Mouse (Mus musculus): ENCODE results near the gene Tekt5. TPM values are rescaled to one million over a fixed set of nuclear protein-coding genes. Genes with fewer than 3 reads are reported as not detected.

Gene Tekt5
- polyA plus RNA-seq, 1 experiment from 2014 or later, result 0.11 TPM

DNA sequence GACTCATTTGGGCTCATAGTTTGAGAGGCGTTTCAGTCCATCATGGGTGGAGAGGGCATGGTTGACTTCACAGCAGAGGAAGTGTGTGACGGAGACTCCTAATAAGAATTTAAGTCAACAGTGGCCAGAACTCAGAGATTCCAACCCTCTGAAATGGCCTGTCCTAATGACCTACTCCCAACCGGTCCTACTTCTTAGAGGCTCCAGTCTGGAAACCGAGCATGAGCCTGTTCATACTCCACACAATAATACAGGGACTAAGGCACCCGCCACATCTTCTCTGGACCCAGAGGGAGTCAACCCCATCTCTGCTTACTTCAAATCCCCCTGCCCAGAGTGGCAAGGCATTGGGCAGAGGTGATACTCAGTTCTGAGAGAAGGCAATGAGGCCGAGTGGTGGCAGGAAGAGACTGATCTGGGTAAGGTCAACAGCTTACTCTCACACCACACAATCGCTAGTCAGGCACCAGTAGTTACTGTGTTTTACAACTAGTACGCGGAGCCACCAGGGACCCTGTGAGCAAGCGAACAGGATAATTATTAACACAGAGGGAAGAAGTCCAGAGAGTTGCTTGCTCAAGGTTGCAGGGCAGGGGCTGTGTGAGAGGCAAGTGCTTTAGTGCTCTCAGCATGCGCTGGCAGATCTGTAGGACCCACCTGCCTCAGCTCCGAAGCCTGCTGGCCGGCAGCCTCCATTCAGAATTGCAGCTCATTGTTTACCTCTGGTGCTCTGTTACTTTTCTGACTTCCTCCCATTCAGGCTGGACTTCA, 67.5 kb downstream of the Tekt5 start:
- ATAC-seq (replicated peaks; ENCODE audit: insufficient number of reproducible peaks, low FRiP score, low TSS enrichment, low read depth) (no peak), DNase-seq (ENCODE audit: low spot score) (no peak)
- Histone ChIP-seq H3K36me3 (replicated peaks; ENCODE audit: control insufficient read depth, insufficient read depth, low read depth, low read length) (no peaks in the 10 kb centered on the region), H3K9me3 (replicated peaks; ENCODE audit: control insufficient read depth, low read length) (no peaks in the 10 kb centered on the region), H3K4me1 (ENCODE audit: control insufficient read depth, insufficient read depth, low read length) (no peaks in the 10 kb centered on the region), H3K27ac (replicated peaks; ENCODE audit: low read depth, low read length) (no peak overlapping the region), H3K4me2 (ENCODE audit: low read depth, low read length) (no peak overlapping the region), H3K4me3 (ENCODE audit: low read depth, low read length) (no peak overlapping the region), H3K9ac (replicated peaks; ENCODE audit: low read length) (no peak overlapping the region), H3K27me3 (ENCODE audit: control insufficient read depth, insufficient read depth, low read length) (no peaks in the 10 kb centered on the region)
- WGBS, result 61% methylated on average over 13 of the region's 13 CpGs

DNA sequence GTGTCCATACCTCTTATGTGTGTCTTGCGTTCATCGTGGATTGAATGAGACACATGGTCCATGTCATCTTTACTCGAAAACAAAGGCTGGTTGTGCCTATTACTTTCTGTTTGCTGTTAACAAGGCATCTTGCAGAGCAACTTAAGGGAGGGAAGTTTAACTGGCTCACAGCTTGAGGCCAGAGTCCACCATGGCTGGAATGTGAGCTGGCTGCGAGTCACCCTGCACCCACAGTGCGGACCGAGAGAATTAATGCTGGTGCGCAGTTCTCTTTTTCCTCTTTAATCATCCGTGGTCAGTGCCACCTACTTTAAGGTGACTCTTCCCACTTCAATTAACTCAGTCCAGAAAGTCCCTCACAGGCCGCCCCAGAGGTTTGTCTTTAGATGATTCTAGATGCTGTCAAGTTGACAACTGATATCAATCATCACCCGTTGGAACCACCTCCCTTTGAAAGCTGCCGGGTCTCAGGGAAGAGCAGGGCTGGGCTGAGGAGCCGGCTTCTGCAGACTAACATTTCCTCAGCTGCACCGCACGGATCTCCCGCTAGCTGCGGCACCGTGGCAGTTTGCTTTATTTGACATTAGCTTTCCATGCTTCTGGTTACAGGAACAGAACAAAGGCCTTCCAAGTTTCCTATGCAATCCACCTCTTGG, 75.2 kb downstream of the Tekt5 start:
- H3K27me3 ChIP-seq (ENCODE audit: control insufficient read depth, insufficient read depth, low read length), result no peaks in the 10 kb centered on the region
- no peak overlapping the region for H3K4me3 ChIP-seq (ENCODE audit: low read depth, low read length)

DNA sequence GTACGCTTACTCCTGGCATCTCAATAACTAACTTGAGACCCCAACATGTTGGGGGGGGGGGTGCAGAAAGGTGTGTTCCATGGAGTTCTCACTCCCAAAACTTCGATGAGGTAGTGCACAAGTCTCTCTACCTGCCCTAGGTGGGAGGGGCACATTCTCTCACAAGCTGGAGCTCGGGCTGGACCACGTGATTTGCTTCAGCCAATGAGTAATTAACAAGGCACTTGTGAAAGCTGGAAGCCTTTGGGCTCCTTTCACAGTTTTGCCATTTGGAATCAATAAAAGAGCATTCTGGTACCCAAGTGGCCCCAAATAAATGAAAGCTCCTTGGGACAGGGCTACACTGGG, 78.1 kb downstream of the Tekt5 start:
- Histone ChIP-seq H3K4me2 (ENCODE audit: low read depth, low read length) (no peak overlapping the region), H3K27ac (replicated peaks; ENCODE audit: low read depth, low read length) (no peak overlapping the region), H3K9ac (replicated peaks; ENCODE audit: low read length) (no peak overlapping the region), H3K4me3 (ENCODE audit: low read depth, low read length) (no peak overlapping the region), H3K27me3 (ENCODE audit: control insufficient read depth, insufficient read depth, low read length) (no peaks in the 10 kb centered on the region), H3K36me3 (replicated peaks; ENCODE audit: control insufficient read depth, insufficient read depth, low read depth, low read length) (no peaks in the 10 kb centered on the region), H3K4me1 (ENCODE audit: control insufficient read depth, insufficient read depth, low read length) (no peaks in the 10 kb centered on the region), H3K9me3 (replicated peaks; ENCODE audit: control insufficient read depth, low read length) (no peaks in the 10 kb centered on the region)
- DNase-seq (ENCODE audit: low spot score), result no peak
- 61% methylated on average over 4 of the region's 4 CpGs for WGBS
- ATAC-seq (replicated peaks; ENCODE audit: insufficient number of reproducible peaks, low FRiP score, low TSS enrichment, low read depth), result no peak

More for the DNA sequence above, 75.2 kb downstream of the Tekt5 start:
- Histone ChIP-seq H3K4me2 (ENCODE audit: low read depth, low read length) (no peak overlapping the region), H3K4me1 (ENCODE audit: control insufficient read depth, insufficient read depth, low read length) (no peaks in the 10 kb centered on the region), H3K27ac (replicated peaks; ENCODE audit: low read depth, low read length) (no peak overlapping the region), H3K9ac (replicated peaks; ENCODE audit: low read length) (no peak overlapping the region), H3K9me3 (replicated peaks; ENCODE audit: control insufficient read depth, low read length) (no peaks in the 10 kb centered on the region), H3K36me3 (replicated peaks; ENCODE audit: control insufficient read depth, insufficient read depth, low read depth, low read length) (no peaks in the 10 kb centered on the region)
- no peak for ATAC-seq (replicated peaks; ENCODE audit: insufficient number of reproducible peaks, low FRiP score, low TSS enrichment, low read depth)
- no peak for DNase-seq (ENCODE audit: low spot score)
- WGBS, result 56% methylated on average over 17 of the region's 17 CpGs

DNA sequence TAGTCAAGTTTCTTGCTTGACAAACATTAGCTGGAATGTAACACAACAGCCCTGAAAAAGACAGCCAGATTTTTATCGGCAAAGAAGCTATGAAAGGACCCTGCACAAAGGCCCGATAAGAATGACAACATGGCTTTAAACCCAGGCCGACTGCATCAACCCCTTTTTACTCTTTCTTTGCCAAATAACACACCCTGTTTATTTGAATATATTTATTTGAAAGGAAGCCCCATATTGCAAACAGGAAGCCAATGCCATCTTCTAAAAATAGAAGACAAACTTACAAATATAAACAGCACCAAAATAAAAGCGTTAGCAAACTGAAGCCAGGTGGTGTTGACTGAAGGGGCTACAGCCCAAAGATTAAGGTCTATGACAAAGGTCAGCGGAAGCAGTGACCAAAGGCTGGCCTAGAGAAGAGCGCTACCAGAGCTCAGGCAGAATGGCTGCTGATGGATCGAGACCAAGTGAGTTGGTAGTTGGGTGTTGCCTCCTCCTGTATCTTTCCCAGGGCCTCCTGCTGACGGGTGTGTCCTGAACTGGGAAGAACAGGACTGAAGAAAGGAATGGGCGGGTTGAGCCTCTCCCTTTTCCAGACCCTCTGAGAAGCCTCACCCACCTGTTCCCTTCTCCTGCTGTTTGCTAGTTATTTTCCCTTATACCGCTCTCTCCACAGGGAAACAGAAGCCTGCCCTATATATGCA, 78.6 kb downstream of the Tekt5 start:
- no peak for DNase-seq (ENCODE audit: low spot score)
- H3K27ac ChIP-seq (replicated peaks; ENCODE audit: low read depth, low read length), result no peak overlapping the region

DNA sequence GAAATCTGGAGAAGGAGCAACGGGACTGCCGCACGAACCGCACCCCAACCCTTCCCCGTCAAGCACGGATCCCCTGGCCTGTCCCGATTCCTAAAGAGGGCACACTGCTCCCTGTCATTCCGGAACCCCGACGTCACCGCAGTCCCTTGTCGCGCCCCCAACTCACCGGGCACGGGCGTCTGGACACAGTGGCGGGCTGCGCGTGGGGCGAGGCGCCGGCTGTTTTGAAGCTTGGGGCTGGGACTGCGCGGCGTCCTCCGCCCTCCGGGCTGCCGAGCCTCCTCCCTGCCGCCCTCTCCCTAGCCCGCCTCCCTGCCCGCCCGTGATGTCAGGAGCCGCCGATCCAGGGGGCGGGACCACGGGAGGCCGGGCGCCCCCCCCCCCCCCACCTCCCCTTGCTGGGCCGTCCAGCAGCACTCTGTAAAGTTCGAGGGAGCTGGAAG, 81.6 kb downstream of the Tekt5 start, which contains the start of gene Emp2:
Emp2 (minus strand) TSS at position 323 of the 443 bp plus-strand sequence.
- ATAC-seq (replicated peaks; ENCODE audit: insufficient number of reproducible peaks, low FRiP score, low TSS enrichment, low read depth), result peak; percentile 85
- no peaks in the 10 kb centered on the region for H3K27me3 ChIP-seq (ENCODE audit: control insufficient read depth, insufficient read depth, low read length)
- no peak within 1 kb of the TSS for H3K27ac ChIP-seq (replicated peaks; ENCODE audit: low read depth, low read length)
- peak within 1 kb of the TSS; percentile 53 for H3K9ac ChIP-seq (replicated peaks; ENCODE audit: low read length)
- H3K4me2 ChIP-seq (ENCODE audit: low read depth, low read length), result peak within 1 kb of the TSS; percentile 86
- 0 out of 2 replicates have a peak, but pooled peaks cover 3% of the 10 kb centered on the region for H3K4me1 ChIP-seq (ENCODE audit: control insufficient read depth, insufficient read depth, low read length)
- 0% methylated on average over 24 of the region's 40 CpGs for WGBS
- H3K36me3 ChIP-seq (replicated peaks; ENCODE audit: control insufficient read depth, insufficient read depth, low read depth, low read length), result no peaks in the 10 kb centered on the region
- H3K4me3 ChIP-seq (ENCODE audit: low read depth, low read length), result peak within 1 kb of the TSS; percentile 46
- peak; percentile 69 for DNase-seq (ENCODE audit: low spot score)
- H3K9me3 ChIP-seq (replicated peaks; ENCODE audit: control insufficient read depth, low read length), result no peaks in the 10 kb centered on the region

More for the DNA sequence above, 78.6 kb downstream of the Tekt5 start:
- H3K4me3 ChIP-seq (ENCODE audit: low read depth, low read length), result no peak overlapping the region
- H3K9me3 ChIP-seq (replicated peaks; ENCODE audit: control insufficient read depth, low read length), result no peaks in the 10 kb centered on the region
- no peak overlapping the region for H3K9ac ChIP-seq (replicated peaks; ENCODE audit: low read length)
- no peak overlapping the region for H3K4me2 ChIP-seq (ENCODE audit: low read depth, low read length)
- no peak for ATAC-seq (replicated peaks; ENCODE audit: insufficient number of reproducible peaks, low FRiP score, low TSS enrichment, low read depth)
- no peaks in the 10 kb centered on the region for H3K27me3 ChIP-seq (ENCODE audit: control insufficient read depth, insufficient read depth, low read length)
- no peaks in the 10 kb centered on the region for H3K4me1 ChIP-seq (ENCODE audit: control insufficient read depth, insufficient read depth, low read length)
- 84% methylated on average over 10 of the region's 10 CpGs for WGBS
- no peaks in the 10 kb centered on the region for H3K36me3 ChIP-seq (replicated peaks; ENCODE audit: control insufficient read depth, insufficient read depth, low read depth, low read length)

DNA sequence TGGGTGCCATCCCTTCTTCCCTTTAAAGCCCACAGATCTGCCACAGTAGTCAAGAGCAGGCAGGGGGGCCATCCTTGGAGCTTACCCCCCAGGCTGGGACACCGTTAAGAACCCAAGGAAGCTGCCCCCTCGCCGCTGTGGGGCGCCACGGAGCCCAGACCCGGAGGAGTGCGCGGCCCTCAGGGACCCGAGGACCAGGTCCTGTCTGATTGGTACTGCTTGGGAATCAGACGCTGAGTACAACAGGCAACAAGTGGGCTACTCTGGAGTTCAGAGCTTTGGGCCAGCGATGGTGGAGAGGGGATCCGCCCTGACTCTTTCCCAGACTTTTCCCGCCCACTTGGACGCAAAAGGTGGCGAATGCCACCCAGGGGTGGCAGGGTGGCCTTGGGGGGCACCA, 82.1 kb downstream of the Tekt5 start:
- H3K36me3 ChIP-seq (replicated peaks; ENCODE audit: control insufficient read depth, insufficient read depth, low read depth, low read length), result no peaks in the 10 kb centered on the region
- H3K9ac ChIP-seq (replicated peaks; ENCODE audit: low read length), result peak overlapping the region; percentile 53
- 3% methylated on average over 15 of the region's 15 CpGs for WGBS
- H3K4me1 ChIP-seq (ENCODE audit: control insufficient read depth, insufficient read depth, low read length), result 0 out of 2 replicates have a peak, but pooled peaks cover 3% of the 10 kb centered on the region
- peak overlapping the region; percentile 46 for H3K4me3 ChIP-seq (ENCODE audit: low read depth, low read length)
- peak; percentile 24 for DNase-seq (ENCODE audit: low spot score)
- peak; percentile 46; the same call in 1 of the 2 replicates for ATAC-seq (replicated peaks; ENCODE audit: insufficient number of reproducible peaks, low FRiP score, low TSS enrichment, low read depth)
- H3K27ac ChIP-seq (replicated peaks; ENCODE audit: low read depth, low read length), result no peak overlapping the region
- no peaks in the 10 kb centered on the region for H3K27me3 ChIP-seq (ENCODE audit: control insufficient read depth, insufficient read depth, low read length)
- H3K9me3 ChIP-seq (replicated peaks; ENCODE audit: control insufficient read depth, low read length), result no peaks in the 10 kb centered on the region
- H3K4me2 ChIP-seq (ENCODE audit: low read depth, low read length), result peak overlapping the region; percentile 86

DNA sequence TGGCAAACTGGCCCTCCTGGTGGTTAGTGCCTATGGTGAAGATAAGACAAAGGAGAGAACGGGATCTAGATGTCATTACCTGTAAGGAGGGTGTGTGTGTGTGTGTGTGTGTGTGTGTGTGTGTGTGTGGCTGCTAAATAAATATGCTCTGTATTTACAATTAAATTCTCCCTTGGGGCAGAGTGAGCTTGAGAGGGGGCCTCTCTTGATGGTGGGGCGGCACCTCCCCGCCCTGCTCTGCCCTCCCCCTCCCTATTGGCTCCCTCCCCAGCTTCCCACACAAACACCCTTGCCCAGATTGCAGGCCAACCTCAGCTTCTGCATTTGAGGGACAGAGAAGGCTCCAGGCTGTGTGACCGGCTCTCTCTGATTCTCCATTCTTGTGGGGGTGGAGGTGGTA, 83.3 kb downstream of the Tekt5 start:
- ATAC-seq (replicated peaks; ENCODE audit: insufficient number of reproducible peaks, low FRiP score, low TSS enrichment, low read depth), result no peak
- Histone ChIP-seq H3K9ac (replicated peaks; ENCODE audit: low read length) (no peak overlapping the region), H3K4me3 (ENCODE audit: low read depth, low read length) (no peak overlapping the region), H3K4me2 (ENCODE audit: low read depth, low read length) (no peak overlapping the region), H3K36me3 (replicated peaks; ENCODE audit: control insufficient read depth, insufficient read depth, low read depth, low read length) (no peaks in the 10 kb centered on the region), H3K27me3 (ENCODE audit: control insufficient read depth, insufficient read depth, low read length) (no peaks in the 10 kb centered on the region), H3K4me1 (ENCODE audit: control insufficient read depth, insufficient read depth, low read length) (0 out of 2 replicates have a peak, but pooled peaks cover 3% of the 10 kb centered on the region), H3K27ac (replicated peaks; ENCODE audit: low read depth, low read length) (no peak overlapping the region), H3K9me3 (replicated peaks; ENCODE audit: control insufficient read depth, low read length) (no peaks in the 10 kb centered on the region)
- 74% methylated on average over 4 of the region's 4 CpGs for WGBS
- DNase-seq (ENCODE audit: low spot score), result no peak
